Mouse (Mus musculus): ENCODE data around the gene Ptprn2.

DNA sequence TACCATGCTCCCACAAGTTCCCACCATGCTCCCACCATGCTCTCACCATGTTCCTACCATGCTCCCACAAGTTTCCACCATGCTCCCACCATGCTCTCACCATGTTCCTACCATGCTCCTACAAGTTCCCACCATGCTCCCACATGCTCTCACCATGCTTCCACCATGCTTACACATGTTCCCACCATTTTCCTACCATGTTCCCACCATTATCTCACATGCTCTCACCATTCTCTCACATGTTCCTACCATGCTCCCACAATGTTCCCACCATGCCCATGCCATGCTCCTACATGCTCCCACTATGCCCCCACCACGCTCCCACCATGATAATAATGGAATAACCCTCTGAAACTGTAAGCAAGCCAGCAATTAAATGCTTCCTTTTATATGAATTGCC, 495.8 kb downstream of the Ptprn2 start:
- TF ChIP-seq POLR2A (IDR thresholded peaks at IDR 0.05; ENCODE audit: insufficient read length, low read depth), result no peak
- no peak for TF ChIP-seq MYOG (IDR thresholded peaks at IDR 0.05; ENCODE audit: control insufficient read depth in 1 of 3, insufficient read depth in 1 of 3, insufficient read length in 2 of 3, low read depth in 2 of 3)
- no peak for TF ChIP-seq MAX (IDR thresholded peaks at IDR 0.05; ENCODE audit: low read depth)
- TF ChIP-seq POLR2AphosphoS2 (IDR thresholded peaks at IDR 0.05; ENCODE audit: insufficient read length, low read depth), result no peak
- no peak for TF ChIP-seq TCF12 (IDR thresholded peaks at IDR 0.05; ENCODE audit: insufficient read depth, poor library complexity, severe bottlenecking)
- TF ChIP-seq MYOD1 (IDR thresholded peaks at IDR 0.05; ENCODE audit: control insufficient read depth in 1 of 3, insufficient read length in 2 of 3, low read depth in 2 of 3), result no peak
- TF ChIP-seq REST (IDR thresholded peaks at IDR 0.05; ENCODE audit: insufficient read depth, insufficient read length), result no peak
- no peak for TF ChIP-seq CEBPB (IDR thresholded peaks at IDR 0.05; ENCODE audit: insufficient read depth, poor library complexity, severe bottlenecking)
- no peak for TF ChIP-seq E2F4 (IDR thresholded peaks at IDR 0.05; ENCODE audit: insufficient read depth)
- TF ChIP-seq TCF3 (IDR thresholded peaks at IDR 0.05; ENCODE audit: insufficient read length, low read depth), result no peak
- TF ChIP-seq USF1 (IDR thresholded peaks at IDR 0.05; ENCODE audit: low read depth), result no peak
